Mouse (Mus musculus) MEL (cell line): ENCODE data around the gene Acoxl. TPM values are rescaled to one million over a fixed set of nuclear protein-coding genes. Genes with fewer than 3 reads are reported as not detected.

Experiments
- DNase-seq: peaks from one replicate; pipeline ENCODE4 v3.0.0; 2011; ENCODE audit warnings: low read depth, low spot score
- H3K27ac ChIP-seq: 2 replicates; pipeline ENCODE4 v1.5.1; 2012; ENCODE audit warnings: low read depth, mild to moderate bottlenecking, control low read depth, low read length, moderate library complexity; ENCODE audit not compliant: control insufficient read depth
- H3K27me3 ChIP-seq, 2 experiments: fragments of 150-350 bp in 1 of 2; sonication (generic) in 1 of 2; 2 replicates each; pipeline ENCODE4 v1.6.1; 2012; ENCODE audit warnings: low read length in 2 of 2, mild to moderate bottlenecking in 2 of 2, improper control_type of control experiment in 1 of 2, moderate library complexity in 1 of 2; ENCODE audit not compliant: insufficient read depth in 2 of 2, control insufficient read depth in 1 of 2
- H3K36me3 ChIP-seq, 2 experiments: 2 replicates each; pipeline ENCODE4 v1.6.1; 2012 to 2014; ENCODE audit warnings: low read length in 2 of 2, improper control_type of control experiment in 1 of 2, inconsistent platforms in 1 of 2, mild to moderate bottlenecking in 1 of 2; ENCODE audit not compliant: insufficient read depth in 2 of 2, control insufficient read depth in 1 of 2
- H3K4me1 ChIP-seq, 2 experiments: fragments of 150-350 bp in 1 of 2; sonication (generic) in 1 of 2; 2 replicates each; pipeline ENCODE4 v1.6.1; 2012; ENCODE audit warnings: low read length in 2 of 2, improper control_type of control experiment in 1 of 2, mild to moderate bottlenecking in 1 of 2; ENCODE audit not compliant: insufficient read depth in 2 of 2, control insufficient read depth in 1 of 2
- H3K4me3 ChIP-seq, 2 experiments: fragments of 150-350 bp in 1 of 2; sonication (generic) in 1 of 2; 2 replicates each; pipeline ENCODE4 v1.5.1; 2012; ENCODE audit warnings: low read depth in 2 of 2, low read length in 2 of 2, mild to moderate bottlenecking in 2 of 2, moderate library complexity in 2 of 2, control low read depth in 1 of 2, improper control_type of control experiment in 1 of 2; ENCODE audit not compliant: control insufficient read depth in 1 of 2, insufficient read depth in 1 of 2
- H3K79me2 ChIP-seq: 2 replicates; pipeline ENCODE4 v1.6.1; 2012; ENCODE audit warnings: mild to moderate bottlenecking, low read length, moderate library complexity; ENCODE audit not compliant: control insufficient read depth, poor library complexity, insufficient read depth
- H3K9ac ChIP-seq: 2 replicates; pipeline ENCODE4 v1.6.1; 2012; ENCODE audit warnings: low read depth, mild to moderate bottlenecking, control low read depth, low read length, moderate library complexity; ENCODE audit not compliant: control insufficient read depth, poor library complexity, severe bottlenecking
- H3K9me3 ChIP-seq: fragments of 150-350 bp; sonication (generic); replicated peaks from 2 replicates; pipeline ENCODE4 v1.6.1; 2012; ENCODE audit warnings: mild to moderate bottlenecking, low read length, improper control_type of control experiment, moderate library complexity; ENCODE audit not compliant: insufficient read depth
- BHLHE40 ChIP-seq: IDR thresholded peaks from 2 replicates; pipeline ENCODE4 v1.6.1; 2012; ENCODE audit warnings: low read depth, mild to moderate bottlenecking, inconsistent platforms, low read length, improper control_type of control experiment, borderline replicate concordance
- CHD1 ChIP-seq: IDR thresholded peaks from 2 replicates; pipeline ENCODE4 v1.6.1; 2012; ENCODE audit warnings: low read depth, mild to moderate bottlenecking, inconsistent platforms, low read length, improper control_type of control experiment
- CHD2 ChIP-seq: IDR thresholded peaks from 2 replicates; pipeline ENCODE4 v1.6.1; 2011; ENCODE audit warnings: low read length, improper control_type of control experiment
- ELF1 ChIP-seq: IDR thresholded peaks from 2 replicates; pipeline ENCODE4 v1.6.1; 2014; ENCODE audit warnings: low read depth, mild to moderate bottlenecking, inconsistent platforms, low read length, improper control_type of control experiment, moderate library complexity
- GATA1 ChIP-seq: IDR thresholded peaks from 2 replicates; pipeline ENCODE4 v1.6.1; 2011; ENCODE audit warnings: low read depth, low read length, improper control_type of control experiment
- JUND ChIP-seq: IDR thresholded peaks from 2 replicates; pipeline ENCODE4 v1.6.1; 2011; ENCODE audit warnings: low read depth, mild to moderate bottlenecking, improper control_type of control experiment, low read length
- MAZ ChIP-seq: IDR thresholded peaks from 2 replicates; pipeline ENCODE4 v1.6.1; 2012; ENCODE audit warnings: low read depth, mild to moderate bottlenecking, inconsistent platforms, low read length, improper control_type of control experiment
- MXI1 ChIP-seq: IDR thresholded peaks from 2 replicates; pipeline ENCODE4 v1.6.1; 2011; ENCODE audit warnings: mild to moderate bottlenecking, low read depth, low read length, improper control_type of control experiment
- MYC ChIP-seq: IDR thresholded peaks from 2 replicates; pipeline ENCODE4 v1.6.1; 2011; ENCODE audit warnings: low read depth, mild to moderate bottlenecking, low read length, improper control_type of control experiment, moderate library complexity
- POLR2A ChIP-seq, 2 experiments: IDR thresholded peaks; 2 replicates each; pipeline ENCODE4 v1.6.1; 2011 to 2012; ENCODE audit warnings: low read length in 2 of 2, mild to moderate bottlenecking in 2 of 2, control low read depth in 1 of 2, improper control_type of control experiment in 1 of 2, low read depth in 1 of 2, moderate library complexity in 1 of 2; ENCODE audit not compliant: control insufficient read depth in 1 of 2, insufficient read depth in 1 of 2, poor library complexity in 1 of 2
- POLR2AphosphoS5 ChIP-seq: IDR thresholded peaks from 2 replicates; pipeline ENCODE4 v1.6.1; 2012; ENCODE audit warnings: low read depth, borderline replicate concordance, mild to moderate bottlenecking, inconsistent platforms, low read length, moderate library complexity, mixed read lengths
- RAD21 ChIP-seq: IDR thresholded peaks from 2 replicates; pipeline ENCODE4 v1.6.1; 2011; ENCODE audit warnings: mild to moderate bottlenecking, low read depth, low read length, improper control_type of control experiment
- RCOR1 ChIP-seq: IDR thresholded peaks from 2 replicates; pipeline ENCODE4 v1.6.1; 2012; ENCODE audit warnings: low read depth, mild to moderate bottlenecking, inconsistent platforms, low read length, improper control_type of control experiment
- SIN3A ChIP-seq: IDR thresholded peaks from 2 replicates; pipeline ENCODE4 v1.6.1; 2012; ENCODE audit warnings: low read length, improper control_type of control experiment, inconsistent platforms
- SMC3 ChIP-seq: IDR thresholded peaks from 2 replicates; pipeline ENCODE4 v1.6.1; 2011; ENCODE audit warnings: low read depth, low read length, improper control_type of control experiment
- TAL1 ChIP-seq: IDR thresholded peaks from 2 replicates; pipeline ENCODE4 v1.6.1; 2012; ENCODE audit warnings: mild to moderate bottlenecking, inconsistent platforms, low read length, moderate library complexity, mixed read lengths
- TBP ChIP-seq: IDR thresholded peaks from 2 replicates; pipeline ENCODE4 v1.8.0; 2011; ENCODE audit warnings: low read depth, low read length, improper control_type of control experiment
- USF2 ChIP-seq, 2 experiments: IDR thresholded peaks; 2 replicates each; pipeline ENCODE4 v1.6.1; 2011 to 2012; ENCODE audit warnings: improper control_type of control experiment in 2 of 2, low read length in 2 of 2, borderline replicate concordance in 1 of 2, inconsistent platforms in 1 of 2, low read depth in 1 of 2, mild to moderate bottlenecking in 1 of 2; ENCODE audit not compliant: insufficient read depth in 1 of 2
- ZC3H11A ChIP-seq: IDR thresholded peaks from 2 replicates; pipeline ENCODE4 v1.6.1; 2012; ENCODE audit warnings: low read depth, mild to moderate bottlenecking, inconsistent platforms, low read length, improper control_type of control experiment
- ZKSCAN1 ChIP-seq: IDR thresholded peaks from 2 replicates; pipeline ENCODE4 v1.6.1; 2012; ENCODE audit warnings: low read depth, mild to moderate bottlenecking, inconsistent platforms, low read length, improper control_type of control experiment, moderate library complexity
- polyA plus RNA-seq, 2 experiments: library from polyadenylated mRNA; stranded (reverse) in 1 of 2; unstranded in 1 of 2; fragments of >175 nt in 1 of 2; fragments of >200 nt in 1 of 2; gene quantifications; 2 replicates each; pipeline versions ENCODE4 v1.2.1 to v1.2.4; 2012; ENCODE audit warnings: low replicate concordance in 2 of 2, low read depth in 1 of 2; ENCODE audit not compliant: insufficient read length in 2 of 2, insufficient read depth in 1 of 2, missing spikeins in 1 of 2
- total RNA-seq: library from RNA; depleted of rRNA; stranded (reverse); fragments of 300-350 nt; gene quantifications from 2 replicates; pipeline ENCODE4 v1.2.3, GENCODE M21; 2012

The Acoxl gene
- total and polyA plus RNA-seq, 3 experiments = 0.31 to 0.39 TPM; not detected in 1

DNA sequence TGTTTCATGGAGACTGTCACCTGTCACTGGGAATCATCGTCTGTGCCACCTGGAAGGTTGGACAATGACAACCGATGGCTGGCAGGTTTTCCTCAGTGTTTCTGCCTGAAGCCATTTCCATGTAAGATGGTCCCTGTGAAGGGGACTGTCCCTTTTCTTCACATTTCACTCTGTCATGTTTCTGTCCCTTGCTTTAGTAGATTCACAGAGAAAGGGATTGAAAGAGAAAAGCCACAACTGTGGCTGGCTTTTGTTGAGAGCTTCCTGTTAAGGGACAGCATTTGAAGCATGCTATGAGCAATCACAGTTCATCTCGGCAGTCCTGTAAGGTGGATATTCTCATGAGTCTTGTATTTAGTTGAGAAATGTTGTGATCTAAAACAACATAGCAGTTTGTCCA, 52.4 kb downstream of the Acoxl start:
- Histone ChIP-seq H3K9ac (no peak overlapping the region), H3K4me3 (no peak overlapping the region), H3K79me2 (no peaks in the 10 kb centered on the region), H3K4me1 (peaks cover 0 to 13% of the 10 kb centered on the region in 2 experiments; a peak in 2 of 4 replicates), H3K9me3 (no peaks in the 10 kb centered on the region), H3K27me3 (no peaks in the 10 kb centered on the region), H3K36me3 (peaks cover 0 to 7% of the 10 kb centered on the region in 2 experiments; a peak in 2 of 4 replicates), H3K27ac (no peak overlapping the region)
- TF ChIP-seq CHD1 (no peak), TAL1 (no peak), RAD21 (no peak), BHLHE40 (no peak), POLR2AphosphoS5 (no peak), MXI1 (no peak), ZKSCAN1 (no peak), TBP (no peak), USF2 (IDR thresholded peaks at IDR 0.05; ENCODE audit: borderline replicate concordance in 1 of 2, insufficient read depth in 1 of 2, low read depth in 1 of 2, low read length in 2 of 2) (no peak)
- no peak for DNase-seq

DNA sequence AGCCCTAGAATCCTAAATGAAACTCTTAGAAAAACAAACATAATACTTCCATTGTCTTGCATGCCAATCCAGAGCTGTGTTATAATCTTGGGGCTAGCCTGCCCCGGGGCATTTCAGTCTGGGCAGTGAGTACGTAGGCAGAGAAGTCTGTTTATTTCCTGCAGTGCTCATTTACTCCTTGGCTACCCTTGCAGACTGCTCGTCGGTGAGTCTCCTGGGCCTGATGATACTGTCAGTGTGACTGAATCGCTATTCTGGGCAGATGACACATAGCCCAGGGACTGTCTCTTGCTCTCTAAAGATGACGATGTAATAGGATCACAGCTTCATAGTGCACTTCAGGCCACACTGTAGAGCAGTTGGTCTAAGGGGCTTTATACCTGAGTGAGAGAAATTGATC, 56.2 kb downstream of the Acoxl start:
- H3K9me3 ChIP-seq = no peaks in the 10 kb centered on the region
- no peaks in the 10 kb centered on the region; a peak in 2 of 4 replicates for H3K27me3 ChIP-seq
- H3K9ac ChIP-seq = no peak overlapping the region
- H3K27ac ChIP-seq = no peak overlapping the region
- DNase-seq = no peak
- H3K36me3 ChIP-seq = peaks cover 0 to 3% of the 10 kb centered on the region in 2 experiments; a peak in 2 of 4 replicates
- no peak overlapping the region for H3K4me3 ChIP-seq
- H3K79me2 ChIP-seq = no peaks in the 10 kb centered on the region
- H3K4me1 ChIP-seq = peaks cover 0 to 13% of the 10 kb centered on the region in 2 experiments; a peak in 2 of 4 replicates
- no peak for TF ChIP-seq MAZ
- TF ChIP-seq SMC3 = no peak
- TF ChIP-seq SIN3A = no peak
- no peak for TF ChIP-seq ZC3H11A
- TF ChIP-seq JUND = no peak
- no peak for TF ChIP-seq TBP
- no peak for TF ChIP-seq GATA1
- no peak for TF ChIP-seq ELF1
- TF ChIP-seq MYC = no peak
- no peak for TF ChIP-seq CHD2
- no peak for TF ChIP-seq POLR2A (IDR thresholded peaks at IDR 0.05; ENCODE audit: control insufficient read depth in 1 of 2, insufficient read depth in 1 of 2, low read depth in 1 of 2, low read length in 2 of 2, poor library complexity in 1 of 2)
- TF ChIP-seq RCOR1 = no peak
